Mouse (Mus musculus) frontal cortex, postnatal 25 days (tissue): ENCODE data around the gene D030056L22Rik.
A peak's percentile ranks its signal among the peaks of the same experiment; 100 is the strongest.

Experiments
- DNase-seq, 2 experiments: peaks; one replicate each; pipeline ENCODE4 v3.0.0; 2022; ENCODE audit warnings: low spot score in 2 of 2

The D030056L22Rik gene

GRCm38 (mm10) chr19:18712866-18713300 is at the start of gene D030056L22Rik:
Gene D030056L22Rik (plus strand): TSS chr19:18713193.
- DNase-seq: peak; percentile 95 to 97

- no peak for DNase-seq
Measured at GRCm38 (mm10) chr19:18663904-18664303, 49.1 kb upstream of the D030056L22Rik start.

GRCm38 (mm10) chr19:18666966-18667365 is 46.0 kb upstream of the D030056L22Rik start:
- DNase-seq: no peak

- DNase-seq: no peak
Measured at GRCm38 (mm10) chr19:18669551-18669950, 43.4 kb upstream of the D030056L22Rik start.

- DNase-seq: peak; percentile 88 to 93
Measured at GRCm38 (mm10) chr19:18670608-18671007, 42.4 kb upstream of the D030056L22Rik start, which contains the start of gene Carnmt1. Gene Carnmt1 (plus strand): TSS chr19:18670764.

- peak; percentile 11 to 24 for DNase-seq
Measured at GRCm38 (mm10) chr19:18671056-18671741, 41.8 kb upstream of the D030056L22Rik start.

GRCm38 (mm10) chr19:18672498-18672897 is 40.5 kb upstream of the D030056L22Rik start:
- no peak for DNase-seq

GRCm38 (mm10) chr19:18673116-18673515 is 39.9 kb upstream of the D030056L22Rik start:
- DNase-seq: no peak

GRCm38 (mm10) chr19:18682142-18682541 is 30.9 kb upstream of the D030056L22Rik start:
- no peak for DNase-seq

- no peak for DNase-seq
Measured at GRCm38 (mm10) chr19:18687556-18687955, 25.4 kb upstream of the D030056L22Rik start.

- no peak for DNase-seq
Measured at GRCm38 (mm10) chr19:18692176-18692575, 20.8 kb upstream of the D030056L22Rik start.

GRCm38 (mm10) chr19:18692768-18693167 is 20.2 kb upstream of the D030056L22Rik start:
- no peak for DNase-seq

GRCm38 (mm10) chr19:18695116-18695515 is 17.9 kb upstream of the D030056L22Rik start:
- no peak for DNase-seq

GRCm38 (mm10) chr19:18695552-18695951 is 17.4 kb upstream of the D030056L22Rik start:
- DNase-seq: no peak

GRCm38 (mm10) chr19:18708101-18708500 is 4.9 kb upstream of the D030056L22Rik start:
- no peak for DNase-seq

- DNase-seq: no peak
Measured at GRCm38 (mm10) chr19:18710903-18711302, 2.1 kb upstream of the D030056L22Rik start.

GRCm38 (mm10) chr19:18711589-18711988 is 1.4 kb upstream of the D030056L22Rik start:
- no peak for DNase-seq

- no peak for DNase-seq
Measured at GRCm38 (mm10) chr19:18712153-18712865, 684 bp upstream of the D030056L22Rik start.

- peak; percentile 31 to 52 for DNase-seq
Measured at GRCm38 (mm10) chr19:18713357-18713756, 364 bp downstream of the D030056L22Rik start.

- peak; percentile 44 to 57 for DNase-seq
Measured at GRCm38 (mm10) chr19:18716374-18716773, 3.4 kb downstream of the D030056L22Rik start.

GRCm38 (mm10) chr19:18720337-18720736 is 7.3 kb downstream of the D030056L22Rik start:
- no peak for DNase-seq

GRCm38 (mm10) chr19:18725186-18725585 is 12.2 kb downstream of the D030056L22Rik start:
- DNase-seq: no peak

- no peak for DNase-seq
Measured at GRCm38 (mm10) chr19:18730255-18730654, 17.3 kb downstream of the D030056L22Rik start.
